Mouse (Mus musculus) kidney, embryonic 14.5 days (tissue): ENCODE measurements at regions not wholly inside any gene's neighbourhood (a gene's known extent, or its start where the extent isn't known, plus 50 kb on each side); places are given as distances from the start of the nearest gene placed in this dataset.

Experiments
- ATAC-seq: fragments of 200-750 bp; cut with Nextera tagmentation; 2 replicates; pipeline ENCODE4 v1.8.0; 2017; ENCODE audit warnings: moderate number of reproducible peaks, mild to moderate bottlenecking, moderate TSS enrichment, moderate library complexity; ENCODE audit not compliant: low FRiP score, low TSS enrichment
- H3K27ac ChIP-seq: fragments of 300-500 bp; sonication (generic); 2 replicates; pipeline ENCODE4 v1.5.1; 2014; ENCODE audit warnings: low read depth, mild to moderate bottlenecking, low read length, moderate library complexity, mixed read lengths
- H3K27me3 ChIP-seq: fragments of 300-500 bp; sonication (generic); 2 replicates; pipeline ENCODE4 v1.6.1; 2014; ENCODE audit warnings: mild to moderate bottlenecking, low read length; ENCODE audit not compliant: control insufficient read depth, insufficient read depth
- H3K36me3 ChIP-seq: fragments of 300-500 bp; sonication (generic); 2 replicates; pipeline ENCODE4 v1.6.1; 2014; ENCODE audit warnings: low read length, mixed read lengths; ENCODE audit not compliant: control insufficient read depth, insufficient read depth
- H3K4me1 ChIP-seq: fragments of 300-500 bp; sonication (generic); 2 replicates; pipeline ENCODE4 v1.6.1; 2014; ENCODE audit warnings: low read length, mixed read lengths; ENCODE audit not compliant: control insufficient read depth, insufficient read depth
- H3K4me2 ChIP-seq: fragments of 300-500 bp; sonication (generic); replicated peaks from 2 replicates; pipeline ENCODE4 v1.6.1; 2014; ENCODE audit warnings: low read depth, mild to moderate bottlenecking, low read length
- H3K4me3 ChIP-seq: fragments of 300-500 bp; sonication (generic); 2 replicates; pipeline ENCODE4 v1.5.1; 2014; ENCODE audit warnings: mild to moderate bottlenecking, low read length
- H3K9ac ChIP-seq: fragments of 300-500 bp; sonication (generic); 2 replicates; pipeline ENCODE4 v1.6.1; 2014; ENCODE audit warnings: low read depth, mild to moderate bottlenecking, low read length, moderate library complexity
- H3K9me3 ChIP-seq: fragments of 300-500 bp; sonication (generic); 2 replicates; pipeline ENCODE4 v1.6.1; 2016; ENCODE audit warnings: low read length; ENCODE audit not compliant: control insufficient read depth
- WGBS: fragments of 180-500 bp; shearing (Covaris S2); extraction: QIAGEN DNeasy Blood & Tissue Kit; methylation state at CpG from one replicate; pipeline ENCODE4 v1.1.7; 2014; 5-methylcytosine and 5-hydroxymethylcytosine counted together

DNA sequence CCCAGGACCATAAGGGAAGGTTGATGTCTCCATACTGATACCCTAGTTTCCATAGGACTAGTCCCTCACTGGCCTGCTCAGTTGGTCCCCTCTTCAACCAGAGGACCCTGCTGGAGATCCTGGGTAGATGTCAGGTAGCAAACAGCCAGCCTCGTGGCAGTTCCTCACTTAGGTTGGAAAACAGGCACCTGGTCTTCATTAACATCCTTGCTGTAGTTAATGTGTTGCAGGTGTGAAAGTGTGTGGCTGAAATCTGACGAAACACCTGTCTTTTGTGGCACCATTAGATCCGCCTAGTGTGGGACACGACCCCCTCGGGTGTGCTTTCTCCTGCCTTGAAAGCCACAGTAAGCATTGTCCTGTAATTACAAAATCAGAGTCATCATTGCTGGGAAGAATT lies 551.9 kb downstream of the Nfib start:
- Histone ChIP-seq H3K9ac (no peak overlapping the region), H3K4me3 (no peak overlapping the region), H3K27me3 (peaks cover 20% of the 10 kb centered on the region), H3K27ac (no peak overlapping the region), H3K4me2 (no peak overlapping the region), H3K4me1 (peaks cover under 1% of the 10 kb centered on the region; the same call in 1 of the 2 replicates), H3K9me3 (no peaks in the 10 kb centered on the region), H3K36me3 (no peaks in the 10 kb centered on the region)
- WGBS: 71% methylated on average over 5 of the region's 5 CpGs
- ATAC-seq: no peak

- no peak overlapping the region for H3K27ac ChIP-seq
- no peaks in the 10 kb centered on the region for H3K9me3 ChIP-seq
- no peak overlapping the region for H3K4me2 ChIP-seq
- peaks cover 2% of the 10 kb centered on the region; the same call in 1 of the 2 replicates for H3K4me1 ChIP-seq
- no peaks in the 10 kb centered on the region for H3K36me3 ChIP-seq
- 36% methylated on average over 1 of the region's 1 CpGs for WGBS
- H3K9ac ChIP-seq: no peak overlapping the region
- ATAC-seq: peak; percentile 89
- H3K4me3 ChIP-seq: no peak overlapping the region
- peaks cover 19% of the 10 kb centered on the region for H3K27me3 ChIP-seq
Observed at GRCm38 (mm10) chr4:82149957-82150356, 555.6 kb downstream of the Nfib start.

DNA sequence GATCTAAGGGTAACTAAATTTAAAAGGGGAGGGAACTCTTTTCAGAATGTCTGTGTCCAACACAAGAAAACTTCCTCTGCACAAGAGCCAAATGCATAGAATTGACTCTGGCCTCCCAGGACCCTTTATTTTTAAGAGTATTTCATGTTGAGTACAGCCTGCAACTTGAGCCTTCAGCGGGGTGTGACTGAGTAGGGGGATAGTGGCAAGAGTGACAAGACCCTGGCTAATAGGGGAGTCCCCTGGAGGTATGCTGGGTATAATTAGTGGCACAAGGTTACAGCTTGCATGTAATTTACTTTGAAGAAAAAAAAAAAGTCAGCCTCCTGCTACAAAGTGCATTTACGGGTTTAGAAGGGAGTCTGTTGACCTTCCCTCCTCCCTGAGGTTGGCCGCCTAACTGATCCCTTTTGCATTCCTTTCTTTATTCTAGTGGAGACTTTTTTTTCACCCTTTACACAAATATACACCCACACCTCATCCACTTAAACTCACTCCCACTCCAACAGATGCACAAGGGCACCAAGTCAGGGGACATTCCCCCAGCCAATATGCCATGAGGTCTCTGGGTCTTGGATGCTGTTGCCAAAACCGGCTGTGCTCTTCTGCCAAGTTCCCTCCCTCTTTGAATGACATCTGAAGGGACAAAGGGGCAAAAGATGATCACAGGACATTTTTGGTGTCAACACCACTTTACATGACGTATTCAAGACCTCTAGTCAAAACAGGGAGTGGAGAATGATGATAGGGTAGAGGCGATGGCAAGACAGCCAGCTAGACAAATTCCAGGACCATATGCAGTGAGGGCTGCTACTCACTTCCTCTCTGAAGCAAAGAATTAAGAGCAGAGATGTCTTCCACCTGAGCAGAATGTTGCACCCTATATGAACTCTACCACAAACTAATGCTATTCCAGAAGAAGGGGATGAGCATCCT lies 557.2 kb downstream of the Nfib start:
- 21% methylated on average over 6 of the region's 6 CpGs for WGBS
- Histone ChIP-seq H3K27ac (no peak overlapping the region), H3K9ac (no peak overlapping the region), H3K27me3 (peaks cover 11% of the 10 kb centered on the region), H3K4me2 (no peak overlapping the region), H3K4me1 (peaks cover 2% of the 10 kb centered on the region; the same call in 1 of the 2 replicates), H3K9me3 (no peaks in the 10 kb centered on the region), H3K36me3 (no peaks in the 10 kb centered on the region), H3K4me3 (no peak overlapping the region)
- ATAC-seq: peak; percentile 89

GRCm38 (mm10) chr4:82142391-82142790 lies 563.2 kb downstream of the Nfib start:
- no peak for ATAC-seq
- H3K4me3 ChIP-seq: no peak overlapping the region
- H3K4me2 ChIP-seq: no peak overlapping the region
- no peak overlapping the region for H3K9ac ChIP-seq
- WGBS: 85% methylated on average over 3 of the region's 3 CpGs
- H3K27ac ChIP-seq: no peak overlapping the region
- no peaks in the 10 kb centered on the region for H3K9me3 ChIP-seq
- no peaks in the 10 kb centered on the region for H3K4me1 ChIP-seq
- peaks cover 4% of the 10 kb centered on the region; the same call in 1 of the 2 replicates for H3K27me3 ChIP-seq
- H3K36me3 ChIP-seq: no peaks in the 10 kb centered on the region

DNA sequence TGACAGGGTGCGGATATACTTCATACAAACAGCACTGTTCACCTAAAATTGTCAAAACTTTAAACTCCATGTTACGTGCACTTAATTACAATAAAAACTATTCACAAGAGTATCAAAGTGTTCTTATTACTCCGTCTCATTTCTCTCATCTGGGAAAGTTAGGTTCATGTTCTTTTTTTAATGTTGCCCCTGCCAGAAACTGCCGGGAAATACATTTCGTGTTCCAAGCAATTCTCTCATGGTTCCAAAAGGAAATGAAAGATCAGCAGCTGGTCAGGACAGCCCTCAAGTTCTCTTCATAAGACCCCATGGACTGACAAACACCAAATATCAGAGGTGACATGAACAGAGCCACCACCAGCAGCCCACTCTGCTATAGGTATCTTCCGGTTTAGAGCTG lies 565.7 kb downstream of the Nfib start:
- no peak overlapping the region for H3K4me3 ChIP-seq
- WGBS: 94% methylated on average over 6 of the region's 6 CpGs
- no peaks in the 10 kb centered on the region for H3K4me1 ChIP-seq
- H3K27ac ChIP-seq: no peak overlapping the region
- no peak overlapping the region for H3K4me2 ChIP-seq
- H3K36me3 ChIP-seq: no peaks in the 10 kb centered on the region
- H3K9me3 ChIP-seq: no peaks in the 10 kb centered on the region
- ATAC-seq: no peak
- H3K27me3 ChIP-seq: no peaks in the 10 kb centered on the region
- H3K9ac ChIP-seq: no peak overlapping the region

GRCm38 (mm10) chr4:82139016-82139415 lies 566.5 kb downstream of the Nfib start:
- no peak for ATAC-seq
- Histone ChIP-seq H3K9ac (no peak overlapping the region), H3K4me2 (no peak overlapping the region), H3K4me3 (no peak overlapping the region), H3K9me3 (no peaks in the 10 kb centered on the region), H3K27ac (no peak overlapping the region), H3K27me3 (no peaks in the 10 kb centered on the region), H3K4me1 (no peaks in the 10 kb centered on the region), H3K36me3 (no peaks in the 10 kb centered on the region)
- WGBS: 97% methylated on average over 1 of the region's 1 CpGs

DNA sequence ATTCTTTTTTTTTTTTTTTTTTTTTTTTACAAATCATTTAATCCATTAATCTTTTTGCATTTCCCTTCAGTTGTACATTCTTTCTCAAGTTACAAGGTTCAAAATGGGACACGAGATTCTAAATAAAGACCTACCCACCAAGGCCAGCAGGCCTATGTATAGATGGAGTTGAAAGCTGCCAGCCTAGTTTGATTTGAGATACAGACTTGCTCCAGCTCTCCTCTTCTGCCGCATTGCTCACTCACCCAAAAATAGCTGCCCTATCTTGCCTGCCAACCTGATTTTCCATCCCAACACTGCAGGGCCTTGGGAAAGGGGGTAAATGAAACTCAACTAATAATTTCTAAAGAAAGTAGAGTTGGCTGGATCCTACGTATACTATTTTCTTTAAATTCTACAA lies 572.7 kb downstream of the Nfib start:
- H3K9ac ChIP-seq: no peak overlapping the region
- ATAC-seq: no peak
- 75% methylated on average over 3 of the region's 3 CpGs for WGBS
- H3K27ac ChIP-seq: no peak overlapping the region
- no peak overlapping the region for H3K4me3 ChIP-seq
- no peaks in the 10 kb centered on the region for H3K27me3 ChIP-seq
- no peaks in the 10 kb centered on the region for H3K4me1 ChIP-seq
- no peaks in the 10 kb centered on the region for H3K36me3 ChIP-seq
- no peaks in the 10 kb centered on the region for H3K9me3 ChIP-seq
- no peak overlapping the region for H3K4me2 ChIP-seq

- Histone ChIP-seq H3K27ac (no peak overlapping the region), H3K4me1 (no peaks in the 10 kb centered on the region), H3K4me3 (no peak overlapping the region), H3K9ac (no peak overlapping the region), H3K9me3 (no peaks in the 10 kb centered on the region), H3K27me3 (no peaks in the 10 kb centered on the region), H3K36me3 (no peaks in the 10 kb centered on the region), H3K4me2 (no peak overlapping the region)
- no peak for ATAC-seq
- 92% methylated on average over 4 of the region's 4 CpGs for WGBS
Observed at GRCm38 (mm10) chr4:82132326-82132725, 573.2 kb downstream of the Nfib start.

GRCm38 (mm10) chr4:82129471-82129870 lies 576.1 kb downstream of the Nfib start:
- Histone ChIP-seq H3K9ac (no peak overlapping the region), H3K9me3 (no peaks in the 10 kb centered on the region), H3K27ac (no peak overlapping the region), H3K4me3 (no peak overlapping the region), H3K4me1 (no peaks in the 10 kb centered on the region), H3K36me3 (no peaks in the 10 kb centered on the region), H3K4me2 (no peak overlapping the region), H3K27me3 (no peaks in the 10 kb centered on the region)
- no peak for ATAC-seq
- 3% methylated on average over 1 of the region's 1 CpGs for WGBS
